ENCODE assay signal across 9 mouse cellular contexts in the genomic region with DNA sequence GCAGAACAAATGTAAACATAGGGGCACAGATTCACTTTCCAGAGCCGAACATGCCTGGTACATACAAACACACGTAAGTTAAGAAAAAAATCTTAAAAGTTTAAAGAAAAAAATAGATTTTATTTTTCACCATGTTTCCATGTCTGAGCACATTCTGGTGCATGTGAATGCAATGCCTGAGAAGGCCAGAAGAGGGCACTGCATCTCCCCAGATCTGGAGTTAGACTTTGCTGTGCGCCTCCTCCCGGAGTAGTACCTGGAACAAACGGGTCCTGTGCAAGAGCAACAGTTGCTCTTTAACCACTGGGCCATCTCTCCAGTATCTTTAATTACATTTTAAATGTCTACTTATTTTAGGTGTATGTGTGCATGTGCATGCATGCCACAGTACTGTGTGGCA.
DNase-seq lines count a peak whose midpoint lies in the region; ATAC-seq and TF ChIP-seq lines count a peak whose summit lies in the region.
"Had no signal": no experiment of that assay in that cellular context is flagged by ENCODE, and none has a peak within 500 bp of the region (broad histone marks: within the 10 kb centered on the region; RNA-seq: fewer than 3 reads in every experiment).

No protein-coding gene starts in this region.

- peak; percentile 44 for DNase-seq in heart, postnatal 4 days
- DNase-seq in CD4-positive helper T cell, adult 2 months (ENCODE audit: low read depth, low spot score) = peak; percentile 8
- no peak for DNase-seq in Patski (ENCODE audit: low read depth, low spot score)
- peak; percentile 8 to 55 for DNase-seq in kidney, adult 8-10 months
- peak; percentile 26 for DNase-seq in retina, embryonic 14.5 days (ENCODE audit: low spot score)
- DNase-seq in forebrain, embryonic 11.5 days (ENCODE audit: low spot score) = no peak

- H3K4me2 ChIP-seq in heart, embryonic 12.5 days = no peak overlapping the region
- H3K4me2 ChIP-seq in forebrain, embryonic 11.5 days (ENCODE audit: low read depth, low read length, severe bottlenecking) = no peak overlapping the region
- H3K4me2 ChIP-seq: embryonic facial prominence, embryonic 13.5 days had no signal

- peak; percentile 73 for TF ChIP-seq CTCF in Patski (IDR thresholded peaks at IDR 0.05)

- in situ Hi-C loops in Patski (cut with MboI; ENCODE audit: low pct_unique_long_range_greater_than_20kb) = no loop called here

- H3K36me3 ChIP-seq in heart, embryonic 12.5 days = no peaks in the 10 kb centered on the region
- H3K36me3 ChIP-seq in forebrain, embryonic 11.5 days (ENCODE audit: control insufficient read depth, insufficient read depth, low read length) = no peaks in the 10 kb centered on the region
- H3K36me3 ChIP-seq: embryonic facial prominence, embryonic 13.5 days had no signal

- ATAC-seq in heart, embryonic 12.5 days (ENCODE audit: insufficient number of reproducible peaks, low FRiP score) = no peak
- ATAC-seq in Patski = no peak
- ATAC-seq in frontal cortex, adult (ENCODE audit: low TSS enrichment) = no peak
- no peak for ATAC-seq in forebrain, embryonic 11.5 days (replicated peaks; ENCODE audit: low FRiP score)

- POLR2A ChIA-PET in Patski (lab: Charles Lee) = no interaction called here

- CTCF ChIA-PET in Patski (lab: Charles Lee) = no interaction called here

- H3K4me3 ChIP-seq in heart, embryonic 12.5 days = no peak overlapping the region
- no peak overlapping the region for H3K4me3 ChIP-seq in forebrain, embryonic 11.5 days (ENCODE audit: low read depth, low read length)
- H3K4me3 ChIP-seq: embryonic facial prominence, embryonic 13.5 days had no signal

- 0 out of 2 replicates have a peak, but pooled peaks cover 5% of the 10 kb centered on the region for H3K4me1 ChIP-seq in heart, embryonic 12.5 days (replicated peaks)
- H3K4me1 ChIP-seq in forebrain, embryonic 11.5 days (replicated peaks; ENCODE audit: control insufficient read depth, insufficient read depth, low read length) = no peaks in the 10 kb centered on the region
- H3K4me1 ChIP-seq: embryonic facial prominence, embryonic 13.5 days had no signal

- peaks cover 6% of the 10 kb centered on the region for H3K9me3 ChIP-seq in heart, embryonic 12.5 days (replicated peaks)
- no peaks in the 10 kb centered on the region for H3K9me3 ChIP-seq in forebrain, embryonic 11.5 days (ENCODE audit: control insufficient read depth, low read length)
- H3K9me3 ChIP-seq: embryonic facial prominence, embryonic 13.5 days had no signal

- no peak overlapping the region for H3K9ac ChIP-seq in heart, embryonic 12.5 days
- H3K9ac ChIP-seq in forebrain, embryonic 11.5 days (ENCODE audit: low read length) = no peak overlapping the region
- H3K9ac ChIP-seq: embryonic facial prominence, embryonic 13.5 days had no signal

- no peak overlapping the region for H3K27ac ChIP-seq in heart, embryonic 12.5 days (ENCODE audit: poor library complexity, severe bottlenecking)
- H3K27ac ChIP-seq in forebrain, embryonic 11.5 days (ENCODE audit: low read depth, low read length) = no peak overlapping the region
- H3K27ac ChIP-seq: embryonic facial prominence, embryonic 13.5 days had no signal

- H3K27me3 ChIP-seq in heart, embryonic 12.5 days (replicated peaks) = no peaks in the 10 kb centered on the region
- H3K27me3 ChIP-seq in Patski = no peaks in the 10 kb centered on the region
- H3K27me3 ChIP-seq in forebrain, embryonic 11.5 days (ENCODE audit: control insufficient read depth, insufficient read depth, low read length) = no peaks in the 10 kb centered on the region
- H3K27me3 ChIP-seq: embryonic facial prominence, embryonic 13.5 days had no signal

- WGBS in heart, embryonic 12.5 days = 67% methylated on average over 5 of the region's 5 CpGs
- WGBS in forebrain, embryonic 11.5 days = 61% methylated on average over 5 of the region's 5 CpGs

Comparison
In these comparisons a context has a peak if more than half of its experiments do, and no peak if none do; other contexts are left out.
1. DNase-seq: peak in heart, postnatal 4 days (single experiment), CD4-positive helper T cell, adult 2 months (single experiment), kidney, adult 8-10 months (2 of 2) and retina, embryonic 14.5 days (single experiment); none in Patski (single experiment) and forebrain, embryonic 11.5 days (single experiment).